Mouse (Mus musculus) MEL (cell line): ENCODE results near the gene Gm12184.

Experiments used
- ELF1 ChIP-seq: IDR thresholded peaks from 2 replicates; pipeline ENCODE4 v1.6.1; 2014; ENCODE audit warnings: low read depth, mild to moderate bottlenecking, inconsistent platforms, low read length, improper control_type of control experiment, moderate library complexity
- MAZ ChIP-seq: IDR thresholded peaks from 2 replicates; pipeline ENCODE4 v1.6.1; 2012; ENCODE audit warnings: low read depth, mild to moderate bottlenecking, inconsistent platforms, low read length, improper control_type of control experiment
- POLR2A ChIP-seq, 2 experiments: IDR thresholded peaks; 2 replicates each; pipeline ENCODE4 v1.6.1; 2011 to 2012; ENCODE audit warnings: low read length in 2 of 2, mild to moderate bottlenecking in 2 of 2, control low read depth in 1 of 2, improper control_type of control experiment in 1 of 2, low read depth in 1 of 2, moderate library complexity in 1 of 2; ENCODE audit not compliant: control insufficient read depth in 1 of 2, insufficient read depth in 1 of 2, poor library complexity in 1 of 2
- TCF12 ChIP-seq: IDR thresholded peaks from 2 replicates; pipeline ENCODE4 v1.6.1; 2014; ENCODE audit warnings: low read depth, mild to moderate bottlenecking, inconsistent platforms, low read length, improper control_type of control experiment, moderate library complexity

DNA sequence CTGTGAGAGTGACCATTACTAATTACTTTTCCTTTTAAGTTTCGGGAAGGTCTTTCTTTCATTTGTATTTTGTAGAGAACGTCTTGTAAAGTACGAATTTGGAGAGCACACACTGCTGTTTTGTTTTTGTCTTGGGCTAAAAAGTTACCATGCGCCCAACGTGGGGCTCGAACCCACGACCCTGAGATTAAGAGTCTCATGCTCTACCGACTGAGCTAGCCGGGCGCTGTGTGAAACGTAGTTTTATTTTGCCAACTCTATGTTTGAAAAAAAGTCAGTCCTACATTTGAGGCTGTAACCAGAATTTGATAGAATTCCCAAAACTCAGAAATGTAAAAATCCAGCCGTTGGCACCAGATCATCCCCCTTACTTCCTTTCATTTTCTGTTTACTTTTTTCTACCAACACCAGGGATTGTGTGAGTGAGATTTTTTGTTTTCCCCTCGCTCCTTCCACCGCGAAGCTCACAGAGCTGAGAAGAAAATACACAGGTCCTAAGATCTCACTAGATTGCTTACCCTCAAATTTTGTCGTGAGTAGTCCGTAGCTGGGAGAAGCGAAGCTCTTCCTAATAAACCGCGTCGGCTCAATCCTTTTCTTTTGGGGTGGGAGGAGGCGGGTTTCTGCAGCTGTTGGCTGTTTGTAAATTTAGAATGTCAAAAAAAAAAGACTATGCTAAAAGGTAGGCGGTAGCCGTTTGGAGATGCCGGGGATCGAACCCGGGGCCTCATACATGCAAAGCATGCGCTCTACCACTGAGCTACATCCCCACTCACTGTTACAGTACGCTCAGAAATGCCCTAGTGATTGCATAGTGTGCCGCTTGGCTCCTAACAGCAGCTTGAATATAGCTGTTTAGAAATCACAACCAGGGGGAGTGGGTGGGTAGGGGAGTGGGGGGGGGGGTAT lies 7.5 kb upstream of the Gm12184 start:
- TF ChIP-seq MAZ (no peak), TCF12 (no peak), POLR2A (IDR thresholded peaks at IDR 0.05; ENCODE audit: control insufficient read depth in 1 of 2, insufficient read depth in 1 of 2, low read depth in 1 of 2, low read length in 2 of 2, poor library complexity in 1 of 2) (no peak), ELF1 (peak; percentile 92)
